Mouse (Mus musculus) limb, embryonic 13.5 days (tissue): Measurements from ENCODE around the gene Atg10. TPM values are rescaled to one million over a fixed set of nuclear protein-coding genes. Genes with fewer than 3 reads are reported as not detected.
"Not testable (repeated sequence)": the region's sequence is repeated elsewhere in the genome, so short reads cannot be mapped to it uniquely, and the experiment has no call there.

Experiments
- ATAC-seq: fragments of 200-750 bp; cut with Nextera tagmentation; 2 replicates; pipeline ENCODE4 v1.8.0; 2017; ENCODE audit warnings: low read depth, moderate number of reproducible peaks, moderate TSS enrichment; ENCODE audit not compliant: low FRiP score
- H3K27ac ChIP-seq: fragments of 300-500 bp; sonication (generic); 2 replicates; pipeline ENCODE4 v1.5.1; 2015; ENCODE audit warnings: inconsistent platforms, mild to moderate bottlenecking, moderate library complexity
- H3K27me3 ChIP-seq: fragments of 300-500 bp; sonication (generic); 2 replicates; pipeline ENCODE4 v1.6.1; 2015; ENCODE audit warnings: mild to moderate bottlenecking, inconsistent platforms
- H3K36me3 ChIP-seq: fragments of 300-500 bp; sonication (generic); 2 replicates; pipeline ENCODE4 v1.6.1; 2015; ENCODE audit warnings: inconsistent platforms, mild to moderate bottlenecking, moderate library complexity
- H3K4me1 ChIP-seq: fragments of 300-500 bp; sonication (generic); 2 replicates; pipeline ENCODE4 v1.6.1; 2015; ENCODE audit warnings: inconsistent platforms
- H3K4me2 ChIP-seq: fragments of 300-500 bp; sonication (generic); replicated peaks from 2 replicates; pipeline ENCODE4 v1.6.1; 2015; ENCODE audit warnings: inconsistent platforms, mild to moderate bottlenecking, moderate library complexity
- H3K4me3 ChIP-seq: fragments of 300-500 bp; sonication (generic); 2 replicates; pipeline ENCODE4 v1.5.1; 2015; ENCODE audit warnings: moderate library complexity, mild to moderate bottlenecking, inconsistent platforms
- H3K9ac ChIP-seq: fragments of 300-500 bp; sonication (generic); 2 replicates; pipeline ENCODE4 v1.6.1; 2015; ENCODE audit warnings: mild to moderate bottlenecking, inconsistent platforms
- H3K9me3 ChIP-seq: fragments of 300-500 bp; sonication (generic); 2 replicates; pipeline ENCODE4 v1.6.1; 2016; ENCODE audit warnings: inconsistent platforms
- WGBS: fragments of 180-500 bp; shearing (Covaris S2); methylation state at CpG from one replicate; pipeline ENCODE4 v1.1.7; 2015; 5-methylcytosine and 5-hydroxymethylcytosine counted together
- polyA plus RNA-seq: library from polyadenylated mRNA; unstranded; fragments of >200 nt; fragmentation: Nextera tagmentation; extraction: Ambion mirVana; gene quantifications from 2 replicates; pipeline ENCODE4 v1.2.1, GENCODE M21; 2015

The Atg10 gene
- 18.1 and 19.8 TPM in 2 replicates for polyA plus RNA-seq

DNA sequence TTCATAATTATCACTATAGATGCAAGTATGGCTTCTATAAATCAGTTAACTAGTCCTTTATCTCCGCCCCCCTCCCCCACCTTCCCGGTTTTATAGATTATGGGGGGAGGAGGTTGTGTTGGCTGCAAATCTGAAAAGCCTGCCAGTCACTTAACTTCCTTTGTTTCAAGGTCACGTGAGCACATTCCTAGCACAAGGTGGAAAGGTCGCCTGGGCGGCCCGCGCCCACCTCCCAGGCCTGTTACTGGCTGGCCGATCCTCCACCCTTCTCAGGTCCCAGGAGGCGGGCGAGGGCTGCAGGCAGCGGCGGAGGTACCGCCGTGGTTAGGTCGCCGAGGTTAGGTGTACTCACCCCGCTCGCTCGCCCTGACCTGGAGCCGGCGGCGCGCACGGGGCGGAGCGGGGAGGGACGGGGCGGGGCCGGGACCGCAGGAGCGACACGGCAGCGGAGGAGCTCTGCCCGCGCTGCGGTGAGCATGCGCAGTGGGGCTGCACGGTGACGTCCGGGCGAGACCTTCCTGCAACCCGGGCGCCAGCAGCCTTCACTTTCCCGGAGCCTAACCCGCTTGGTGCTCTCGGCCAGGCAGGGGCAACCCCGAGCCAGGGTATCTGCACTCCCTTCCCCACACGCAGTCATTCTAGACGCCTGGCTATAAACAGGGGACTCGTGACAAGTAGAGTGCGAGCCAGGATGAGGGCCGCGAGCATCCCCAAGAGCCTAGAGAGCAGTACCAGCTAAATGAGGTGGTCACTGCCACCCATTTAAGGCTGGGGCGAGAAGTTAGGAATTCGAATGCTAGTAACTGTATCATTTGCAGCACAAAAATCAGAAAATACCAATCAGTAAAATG lies at the start of gene Atg10:
Gene Atg10 (minus strand): TSS at position 382 of the 851 bp plus-strand sequence.
- Histone ChIP-seq H3K27me3 (no peaks in the 10 kb centered on the region), H3K9me3 (no peaks in the 10 kb centered on the region), H3K4me2 (peak within 1 kb of the TSS; percentile 63), H3K27ac (peak within 1 kb of the TSS; percentile 97), H3K4me1 (peaks cover 7% of the 10 kb centered on the region), H3K9ac (peak within 1 kb of the TSS; percentile 75), H3K36me3 (no peaks in the 10 kb centered on the region), H3K4me3 (peak within 1 kb of the TSS; percentile 57)
- WGBS = 1% methylated on average over 55 of the region's 55 CpGs
- ATAC-seq = peak; percentile 95

DNA sequence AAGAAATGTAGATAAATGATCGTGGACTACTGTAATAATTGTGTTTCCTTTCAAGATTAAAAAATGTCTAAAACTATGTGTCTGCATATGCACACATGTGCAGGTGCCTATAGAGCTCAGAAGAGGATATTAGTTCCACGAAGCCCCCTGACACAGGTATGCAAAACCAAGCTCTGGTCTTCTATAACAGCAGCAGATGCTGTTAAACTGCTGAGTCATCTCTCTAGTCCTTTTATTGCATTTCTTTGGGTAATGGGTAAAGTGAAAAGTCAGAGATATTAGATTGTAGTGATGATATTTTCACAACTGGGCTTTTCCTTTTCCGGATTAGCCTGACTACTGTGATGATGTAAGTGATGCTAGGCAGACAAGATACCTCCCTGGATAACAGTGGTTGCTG lies 28.6 kb upstream of the Atg10 start:
- Histone ChIP-seq H3K4me3 (no peak overlapping the region), H3K9ac (no peak overlapping the region), H3K4me2 (no peak overlapping the region), H3K27ac (no peak overlapping the region), H3K4me1 (no peaks in the 10 kb centered on the region; the same call in 1 of the 2 replicates), H3K36me3 (no peaks in the 10 kb centered on the region), H3K27me3 (no peaks in the 10 kb centered on the region), H3K9me3 (no peaks in the 10 kb centered on the region)
- no peak for ATAC-seq
- 91% methylated on average over 3 of the region's 3 CpGs for WGBS

DNA sequence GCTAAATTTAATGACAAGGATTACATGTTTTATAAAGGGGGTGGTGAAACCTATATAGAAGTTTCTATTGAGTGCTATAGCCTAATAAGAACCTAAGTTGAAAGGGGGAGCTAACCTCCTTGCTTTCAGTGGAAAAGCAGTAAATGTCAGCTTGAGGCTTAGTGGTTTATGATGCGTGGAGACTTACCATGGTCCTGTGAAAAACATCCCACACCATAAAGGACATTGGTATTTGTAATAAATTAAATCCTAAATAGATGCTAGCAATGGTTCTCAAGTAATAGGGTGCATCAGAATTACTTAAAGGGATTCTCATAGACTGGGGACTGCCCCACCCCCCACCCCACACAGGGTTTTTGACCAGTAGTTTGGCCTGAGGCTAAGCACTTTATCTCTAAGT lies 27.9 kb upstream of the Atg10 start:
- Histone ChIP-seq H3K27ac (no peak overlapping the region), H3K9ac (no peak overlapping the region), H3K9me3 (no peaks in the 10 kb centered on the region), H3K4me3 (no peak overlapping the region), H3K36me3 (no peaks in the 10 kb centered on the region), H3K27me3 (no peaks in the 10 kb centered on the region), H3K4me1 (no peaks in the 10 kb centered on the region; the same call in 1 of the 2 replicates), H3K4me2 (no peak overlapping the region)
- ATAC-seq = no peak
- 31% methylated on average over 1 of the region's 1 CpGs for WGBS

DNA sequence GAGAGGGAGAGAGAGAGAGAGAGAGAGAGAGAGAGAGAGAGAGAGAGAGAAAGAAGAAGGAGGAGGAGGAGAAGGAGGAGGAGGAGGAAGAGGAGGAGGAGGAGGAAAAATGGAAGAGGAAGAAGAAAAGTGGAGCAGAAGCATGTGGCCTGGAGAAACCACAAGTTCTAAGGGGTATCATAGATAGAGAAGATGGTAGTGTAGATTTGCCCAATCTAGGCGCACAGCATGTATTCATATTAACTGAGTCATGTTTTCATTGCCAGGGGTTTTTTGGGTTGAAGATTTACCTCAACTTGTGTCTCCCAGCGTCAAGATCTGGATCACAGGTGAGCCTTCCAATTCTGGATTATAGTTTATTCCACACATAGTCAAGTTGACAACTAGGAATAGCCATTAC lies 26.3 kb upstream of the Atg10 start:
- H3K27me3 ChIP-seq, H3K36me3 ChIP-seq, ATAC-seq, H3K4me2 ChIP-seq, H3K4me1 ChIP-seq, H3K27ac ChIP-seq, H3K4me3 ChIP-seq, H3K9ac ChIP-seq, H3K9me3 ChIP-seq: not testable (repeated sequence)
- 90% methylated on average over 2 of the region's 2 CpGs for WGBS

DNA sequence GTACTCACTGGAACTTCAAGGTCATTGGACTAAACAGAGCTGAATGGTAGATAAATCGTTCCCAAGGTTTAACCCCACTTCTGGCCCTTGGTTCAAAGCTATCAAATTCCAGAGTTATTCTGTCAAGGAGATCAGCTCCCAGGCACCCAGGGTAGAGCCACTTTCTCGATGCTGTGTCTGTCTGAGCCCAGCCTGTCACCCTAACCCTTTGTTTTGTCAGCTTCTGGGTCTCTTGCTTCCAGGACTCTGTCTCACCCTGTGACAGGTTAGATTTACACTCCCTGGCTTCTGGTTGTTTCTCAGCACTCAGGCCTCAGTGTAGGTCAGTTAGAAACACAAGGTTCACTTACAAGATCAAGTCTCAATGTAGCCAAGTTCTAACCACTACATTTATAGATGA lies 22.7 kb upstream of the Atg10 start:
- WGBS = 62% methylated on average over 2 of the region's 2 CpGs
- ATAC-seq = no peak
- H3K27me3 ChIP-seq = no peaks in the 10 kb centered on the region
- no peaks in the 10 kb centered on the region for H3K36me3 ChIP-seq
- H3K4me2 ChIP-seq = no peak overlapping the region
- H3K9ac ChIP-seq = no peak overlapping the region
- no peaks in the 10 kb centered on the region for H3K9me3 ChIP-seq
- H3K27ac ChIP-seq = no peak overlapping the region
- H3K4me1 ChIP-seq = no peaks in the 10 kb centered on the region
- no peak overlapping the region for H3K4me3 ChIP-seq

DNA sequence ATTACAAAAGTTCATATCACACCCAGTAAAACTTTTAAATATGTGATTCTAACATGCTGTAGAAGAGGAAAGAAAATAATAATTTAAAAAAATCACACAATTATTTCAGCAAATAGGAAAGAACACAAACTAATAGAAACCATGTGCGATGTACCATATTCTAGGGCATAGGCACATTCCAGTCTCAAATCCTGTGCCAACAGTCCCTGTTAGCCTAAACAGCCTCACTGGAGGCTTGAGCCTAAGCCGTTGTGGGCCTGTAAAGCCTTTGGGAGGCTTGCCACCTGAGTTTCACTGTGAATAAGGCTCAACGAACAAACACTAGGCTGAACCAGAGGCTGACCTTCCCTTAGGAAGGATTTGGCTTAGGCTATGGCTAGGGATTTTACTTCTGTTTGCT lies 14.2 kb upstream of the Atg10 start:
- Histone ChIP-seq H3K4me1 (no peaks in the 10 kb centered on the region), H3K27me3 (no peaks in the 10 kb centered on the region), H3K9me3 (no peaks in the 10 kb centered on the region), H3K4me3 (no peak overlapping the region), H3K27ac (no peak overlapping the region), H3K4me2 (no peak overlapping the region), H3K9ac (no peak overlapping the region), H3K36me3 (no peaks in the 10 kb centered on the region)
- no peak; the same call in 1 of the 2 replicates for ATAC-seq
- 63% methylated on average over 3 of the region's 3 CpGs for WGBS

DNA sequence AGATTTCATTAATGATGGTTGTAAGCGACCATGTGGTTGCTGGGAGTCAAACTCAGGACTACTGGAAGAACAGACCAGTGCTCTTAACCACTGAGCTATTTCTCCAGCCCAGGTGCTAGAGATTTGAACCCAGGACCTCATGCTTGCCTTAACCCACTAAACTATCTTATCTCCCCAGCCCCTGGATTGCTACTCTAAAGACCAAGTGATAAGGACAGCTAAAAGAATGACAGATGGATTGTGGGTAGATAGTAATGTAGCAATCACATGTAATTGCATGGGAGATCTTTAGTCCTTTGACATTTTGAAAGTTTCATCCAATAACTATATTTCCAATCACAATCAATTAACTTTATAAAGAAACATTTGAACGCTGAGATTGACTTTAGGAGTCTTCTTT lies 13.1 kb upstream of the Atg10 start:
- no peak overlapping the region for H3K4me2 ChIP-seq
- H3K36me3 ChIP-seq = no peaks in the 10 kb centered on the region
- no peaks in the 10 kb centered on the region for H3K4me1 ChIP-seq
- no peaks in the 10 kb centered on the region for H3K9me3 ChIP-seq
- no peaks in the 10 kb centered on the region for H3K27me3 ChIP-seq
- H3K4me3 ChIP-seq = no peak overlapping the region
- H3K9ac ChIP-seq = no peak overlapping the region
- H3K27ac ChIP-seq = no peak overlapping the region
- 68% methylated on average over 2 of the region's 2 CpGs for WGBS
- ATAC-seq = no peak

DNA sequence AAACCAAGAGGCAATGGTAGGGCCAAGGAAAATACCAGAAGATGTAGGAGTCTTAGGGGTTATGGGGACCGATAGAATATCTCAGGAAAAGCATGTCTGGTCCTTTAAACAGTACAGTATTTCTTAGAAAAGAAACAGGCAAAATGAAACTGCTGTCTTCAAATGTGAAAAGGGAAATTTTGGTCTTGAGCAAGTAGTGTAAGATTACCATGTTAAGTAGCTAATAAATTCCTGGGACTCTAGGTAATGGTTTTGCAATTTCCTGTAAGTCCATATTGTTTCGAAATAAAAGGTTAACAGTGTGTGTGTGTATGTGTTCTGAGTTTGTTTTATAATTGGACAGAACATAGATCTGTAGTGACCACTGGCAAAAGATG lies 658 bp upstream of the Atg10 start:
- H3K27ac ChIP-seq = peak overlapping the region; percentile 97
- ATAC-seq = peak; percentile 1; the same call in 1 of the 2 replicates
- H3K27me3 ChIP-seq = no peaks in the 10 kb centered on the region
- H3K36me3 ChIP-seq = no peaks in the 10 kb centered on the region
- H3K9ac ChIP-seq = peak overlapping the region; percentile 75
- 14% methylated on average over 2 of the region's 2 CpGs for WGBS
- no peaks in the 10 kb centered on the region for H3K9me3 ChIP-seq
- H3K4me2 ChIP-seq = peak overlapping the region; percentile 63
- peaks cover 7% of the 10 kb centered on the region for H3K4me1 ChIP-seq
- H3K4me3 ChIP-seq = peak overlapping the region; percentile 57

DNA sequence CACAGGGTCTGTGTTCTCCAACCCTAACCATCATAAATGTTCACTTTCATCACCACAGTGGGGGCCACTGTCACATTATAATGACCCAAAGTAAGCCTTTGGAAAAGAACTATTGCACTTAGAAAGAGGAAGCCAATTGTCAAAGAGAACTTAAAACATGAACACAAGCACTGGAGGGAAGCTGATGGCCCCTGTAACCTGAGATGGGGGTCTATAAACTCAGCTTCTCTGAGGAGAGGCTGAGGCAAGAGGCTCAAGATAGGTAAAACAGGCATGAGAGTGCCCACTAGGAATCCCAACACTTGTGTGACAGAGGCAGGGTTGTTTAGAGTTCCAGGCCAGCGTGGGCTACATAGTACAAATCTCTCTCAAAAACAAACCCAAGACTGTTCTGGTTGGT lies 705 bp downstream of the Atg10 start:
- Histone ChIP-seq H3K4me3 (peak overlapping the region; percentile 57), H3K36me3 (no peaks in the 10 kb centered on the region), H3K27ac (peak overlapping the region; percentile 97), H3K4me2 (peak overlapping the region; percentile 63), H3K27me3 (no peaks in the 10 kb centered on the region), H3K9me3 (no peaks in the 10 kb centered on the region), H3K9ac (no peak overlapping the region), H3K4me1 (peaks cover 7% of the 10 kb centered on the region)
- 25% methylated on average over 1 of the region's 1 CpGs for WGBS
- no peak for ATAC-seq

DNA sequence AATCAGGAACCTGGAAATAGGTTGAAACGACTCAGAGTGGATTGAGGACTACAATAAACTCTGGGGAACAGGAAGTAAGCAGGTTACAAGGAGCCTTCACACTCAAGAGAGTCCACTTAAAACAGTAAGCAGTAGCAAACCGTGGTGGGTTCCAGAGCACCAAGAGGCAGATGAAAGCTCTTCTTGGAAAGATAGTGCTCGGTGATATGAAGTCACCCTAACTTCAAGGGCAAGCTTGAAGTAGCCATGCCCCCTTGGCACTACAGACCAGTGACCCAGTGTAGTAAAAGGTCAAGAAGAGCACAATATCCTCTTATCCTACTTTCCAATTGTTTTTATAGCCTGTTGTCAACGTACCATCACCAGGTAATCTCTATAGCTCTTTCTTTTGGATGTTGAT lies 2.1 kb downstream of the Atg10 start:
- H3K27ac ChIP-seq = no peak overlapping the region
- H3K9ac ChIP-seq = no peak overlapping the region
- WGBS = 69% methylated on average over 4 of the region's 4 CpGs
- peaks cover 7% of the 10 kb centered on the region for H3K4me1 ChIP-seq
- no peak for ATAC-seq
- no peaks in the 10 kb centered on the region for H3K27me3 ChIP-seq
- H3K4me3 ChIP-seq = no peak overlapping the region
- no peaks in the 10 kb centered on the region for H3K9me3 ChIP-seq
- H3K36me3 ChIP-seq = peaks cover 3% of the 10 kb centered on the region; the same call in 1 of the 2 replicates
- H3K4me2 ChIP-seq = no peak overlapping the region

DNA sequence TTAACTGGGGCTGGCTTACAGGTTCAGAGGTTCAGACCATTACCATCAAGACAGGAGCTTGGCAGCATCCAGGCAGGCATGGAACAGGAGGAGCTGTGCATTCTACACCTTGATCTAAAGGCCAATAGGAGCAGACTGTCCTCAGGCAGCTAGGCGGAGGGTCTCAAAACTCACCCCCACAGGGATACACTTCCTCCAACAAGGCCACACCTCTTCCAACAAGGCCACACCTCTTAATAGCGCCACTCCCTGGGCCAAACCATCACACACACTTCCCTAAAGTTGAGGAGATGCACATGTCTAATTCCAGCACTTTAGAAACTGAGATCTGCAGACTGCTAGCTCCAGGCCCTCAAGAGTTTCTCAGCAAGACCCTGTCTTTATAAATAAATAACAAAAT lies 6.1 kb downstream of the Atg10 start:
- no peak overlapping the region for H3K4me2 ChIP-seq
- H3K27ac ChIP-seq = no peak overlapping the region
- H3K36me3 ChIP-seq = peaks cover 11% of the 10 kb centered on the region
- H3K9me3 ChIP-seq = no peaks in the 10 kb centered on the region
- H3K4me1 ChIP-seq = peaks cover under 1% of the 10 kb centered on the region; the same call in 1 of the 2 replicates
- no peak overlapping the region for H3K4me3 ChIP-seq
- ATAC-seq = no peak
- WGBS = 86% methylated on average over 2 of the region's 2 CpGs
- H3K27me3 ChIP-seq = no peaks in the 10 kb centered on the region
- H3K9ac ChIP-seq = no peak overlapping the region

DNA sequence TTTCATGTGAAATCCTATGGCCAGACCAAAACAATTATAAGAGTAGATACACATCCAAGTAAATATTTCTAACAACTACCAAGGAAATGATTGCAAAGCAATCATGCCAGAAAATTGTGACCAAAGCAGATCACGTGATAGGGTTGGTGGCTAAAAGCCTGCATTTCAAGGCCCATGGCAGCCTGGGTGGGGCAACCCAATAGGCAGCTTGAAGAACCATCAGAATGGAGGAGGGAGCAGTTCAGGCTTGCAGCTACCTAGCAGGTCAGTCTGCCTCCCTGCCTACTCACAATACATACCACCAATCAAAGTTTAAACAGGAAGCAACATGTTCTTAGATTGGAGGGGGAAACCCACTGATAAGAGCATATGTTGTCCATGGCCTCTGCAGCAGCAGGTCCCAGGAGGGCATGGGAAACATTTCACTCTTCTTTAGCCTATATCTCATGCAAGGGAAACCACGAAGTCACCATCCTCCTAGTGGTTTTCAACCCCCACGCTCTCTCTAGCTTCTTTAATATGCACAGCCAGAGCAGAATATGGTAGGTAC lies 7.0 kb downstream of the Atg10 start:
- H3K27me3 ChIP-seq = no peaks in the 10 kb centered on the region
- ATAC-seq = no peak
- peaks cover 11% of the 10 kb centered on the region for H3K36me3 ChIP-seq
- H3K9ac ChIP-seq = no peak overlapping the region
- no peak overlapping the region for H3K4me2 ChIP-seq
- H3K4me1 ChIP-seq = no peaks in the 10 kb centered on the region
- 87% methylated on average over 3 of the region's 3 CpGs for WGBS
- no peak overlapping the region for H3K4me3 ChIP-seq
- H3K27ac ChIP-seq = no peak overlapping the region
- no peaks in the 10 kb centered on the region for H3K9me3 ChIP-seq
